Mouse (Mus musculus) bone marrow, adult 2 months (tissue): ENCODE measurements around the gene Myo9b. TPM values are rescaled to one million over a fixed set of nuclear protein-coding genes. Genes with fewer than 3 reads are reported as not detected.
"Not testable (repeated sequence)": the region's sequence is repeated elsewhere in the genome, so short reads cannot be mapped to it uniquely, and the experiment has no call there.

ENCODE experiments used
- H3K27ac ChIP-seq: fragments of 200-500 bp; 2 replicates; pipeline ENCODE4 v1.5.1; 2012; ENCODE audit warnings: low read depth, mild to moderate bottlenecking, control low read depth, inconsistent platforms, low read length; ENCODE audit not compliant: control insufficient read depth, poor library complexity, insufficient read depth
- H3K4me1 ChIP-seq: fragments of 200-500 bp; 2 replicates; pipeline ENCODE4 v1.6.1; 2011; ENCODE audit warnings: low read length; ENCODE audit not compliant: control insufficient read depth, insufficient read depth
- H3K4me3 ChIP-seq: fragments of 200-500 bp; replicated peaks from 2 replicates; pipeline ENCODE3; 2011; ENCODE audit warnings: mild to moderate bottlenecking, low read depth, low read length, control low read depth; ENCODE audit not compliant: control insufficient read depth
- CTCF ChIP-seq: fragments of 200-500 bp; IDR thresholded peaks from 2 replicates; pipeline ENCODE4 v1.5.1; 2011; ENCODE audit warnings: low read length, control low read depth; ENCODE audit not compliant: control insufficient read depth, insufficient read depth
- POLR2A ChIP-seq: fragments of 200-500 bp; IDR thresholded peaks from 2 replicates; pipeline ENCODE4 v1.6.1; 2011; ENCODE audit warnings: low read depth, mild to moderate bottlenecking, control low read depth, low read length, borderline replicate concordance; ENCODE audit not compliant: control insufficient read depth
- WGBS: fragments of 180-500 bp; shearing (Covaris S2); methylation state at CpG from one replicate; pipeline ENCODE4 v1.1.7; 2018; 5-methylcytosine and 5-hydroxymethylcytosine counted together
- polyA plus RNA-seq: library from polyadenylated mRNA; stranded (reverse); fragments of >200 nt; gene quantifications from 2 replicates; pipeline ENCODE4 v1.2.4, GENCODE M21; 2011; ENCODE audit warnings: low replicate concordance; ENCODE audit not compliant: missing spikeins, insufficient read depth, insufficient read length

Myo9b gene
- polyA plus RNA-seq, 1 experiment = 64.6 TPM

DNA sequence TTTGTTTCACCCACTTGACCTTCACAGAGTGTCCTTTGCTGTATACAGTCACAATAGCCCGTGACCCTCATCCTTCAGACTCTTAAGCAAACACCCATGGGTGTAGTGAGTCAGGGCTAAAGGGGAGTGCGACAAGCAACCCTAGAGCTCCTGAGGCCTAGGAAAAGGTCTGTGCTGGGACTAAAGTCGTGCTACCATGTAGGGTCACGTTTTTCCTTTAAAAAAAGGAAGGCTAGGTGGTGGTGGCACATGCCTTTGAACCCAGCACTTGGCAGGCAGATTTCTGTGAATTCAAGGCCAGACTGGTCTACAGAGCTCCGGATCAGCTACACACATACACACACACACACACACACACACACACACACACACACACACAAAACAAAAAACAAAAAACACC is 884 bp upstream of the Myo9b start:
- WGBS = 30% methylated on average over 5 of the region's 5 CpGs
- peak overlapping the region; percentile 68 for H3K4me3 ChIP-seq
- peak overlapping the region; percentile 67; the same call in 1 of the 2 replicates for H3K27ac ChIP-seq
- H3K4me1 ChIP-seq = peaks cover 7% of the 10 kb centered on the region
- no peak for TF ChIP-seq CTCF
- TF ChIP-seq POLR2A = no peak

DNA sequence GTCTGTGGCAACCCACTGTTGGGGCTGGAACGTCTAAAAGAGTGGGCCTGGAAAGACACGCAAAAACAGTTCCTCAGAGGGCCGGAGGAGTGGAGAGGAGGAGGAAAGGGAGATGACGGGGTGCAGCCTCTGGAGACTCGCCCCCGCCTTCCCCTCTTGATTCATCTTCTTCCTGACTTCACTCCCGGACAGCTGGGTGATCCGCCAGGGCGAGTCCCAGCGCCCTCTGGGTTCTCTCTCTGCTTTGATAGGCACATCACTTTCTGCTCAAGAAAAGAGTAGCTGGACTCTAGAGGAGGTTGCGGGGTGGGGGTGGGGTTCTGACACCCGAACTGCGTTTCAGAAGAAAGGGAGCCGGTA is 617 bp downstream of the Myo9b start:
- Histone ChIP-seq H3K4me3 (peak overlapping the region; percentile 76), H3K27ac (peak overlapping the region; percentile 77), H3K4me1 (peaks cover 7% of the 10 kb centered on the region)
- under 1% methylated on average over 14 of the region's 14 CpGs for WGBS
- TF ChIP-seq CTCF (no peak), POLR2A (no peak)

DNA sequence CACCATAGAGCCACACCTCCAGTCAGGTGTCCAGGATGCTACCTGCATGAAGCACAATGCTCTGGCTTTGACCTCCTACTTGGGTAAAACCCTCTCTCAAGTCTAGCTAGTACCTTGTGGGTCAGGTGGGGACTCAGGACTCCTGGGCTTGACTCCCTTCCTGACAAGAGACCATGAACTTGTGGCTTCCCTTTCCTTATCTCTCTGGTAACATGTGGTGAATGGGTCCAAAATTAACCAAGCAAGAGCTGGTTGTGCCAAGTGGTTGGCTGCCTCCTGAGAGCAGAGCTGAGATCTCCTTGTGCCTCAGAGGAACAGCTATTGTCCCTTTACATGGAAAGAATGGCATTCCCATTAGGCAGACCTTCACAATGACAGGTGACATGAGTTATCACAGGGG is 2.0 kb downstream of the Myo9b start:
- H3K27ac ChIP-seq = no peak overlapping the region
- H3K4me1 ChIP-seq = peaks cover 7% of the 10 kb centered on the region
- TF ChIP-seq CTCF = no peak
- no peak overlapping the region for H3K4me3 ChIP-seq

DNA sequence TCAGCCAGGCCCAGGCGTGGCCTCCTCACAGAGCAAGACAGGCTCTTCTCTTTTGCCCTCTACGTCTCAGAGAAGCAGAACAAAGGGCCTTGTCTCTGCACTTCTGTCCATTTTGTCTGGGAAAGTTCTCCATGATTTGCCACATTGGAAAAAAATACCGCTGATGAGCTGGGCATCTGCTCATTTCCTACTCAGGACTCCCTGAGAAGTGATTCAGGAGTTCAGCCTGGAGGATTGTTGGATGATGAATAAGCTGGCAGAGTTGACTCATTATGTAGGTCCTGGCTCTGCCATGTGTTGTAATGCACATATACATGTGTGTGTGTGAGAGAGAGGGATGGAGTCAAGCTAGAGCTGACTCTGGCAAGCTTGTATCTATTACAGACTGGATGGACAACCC is 3.7 kb downstream of the Myo9b start:
- TF ChIP-seq CTCF (no peak), POLR2A (no peak)
- WGBS = 90% methylated on average over 3 of the region's 3 CpGs
- Histone ChIP-seq H3K27ac (no peak overlapping the region), H3K4me1 (peaks cover 7% of the 10 kb centered on the region), H3K4me3 (no peak overlapping the region)

DNA sequence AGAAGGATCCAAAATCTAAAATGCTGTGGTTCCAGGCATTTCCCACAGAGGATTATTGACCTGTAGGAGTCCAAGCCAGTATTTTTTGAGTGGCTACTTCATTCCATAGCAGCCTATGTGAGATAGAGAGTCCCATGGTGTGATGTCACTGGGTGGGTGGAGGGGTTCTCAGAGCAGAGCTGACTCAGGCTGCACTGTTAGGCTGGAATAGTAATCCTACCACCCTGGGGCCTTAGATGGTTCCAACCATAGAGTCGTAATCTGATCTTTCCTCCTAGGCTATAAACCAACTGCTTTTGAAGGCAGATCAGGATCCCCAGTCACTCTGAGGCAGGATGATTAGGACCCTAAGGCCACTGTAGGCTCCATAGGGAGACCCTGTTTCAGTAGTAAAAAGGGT is 6.9 kb downstream of the Myo9b start:
- not testable (repeated sequence) for H3K4me3 ChIP-seq, H3K27ac ChIP-seq, H3K4me1 ChIP-seq
- WGBS = 82% methylated on average over 1 of the region's 1 CpGs

DNA sequence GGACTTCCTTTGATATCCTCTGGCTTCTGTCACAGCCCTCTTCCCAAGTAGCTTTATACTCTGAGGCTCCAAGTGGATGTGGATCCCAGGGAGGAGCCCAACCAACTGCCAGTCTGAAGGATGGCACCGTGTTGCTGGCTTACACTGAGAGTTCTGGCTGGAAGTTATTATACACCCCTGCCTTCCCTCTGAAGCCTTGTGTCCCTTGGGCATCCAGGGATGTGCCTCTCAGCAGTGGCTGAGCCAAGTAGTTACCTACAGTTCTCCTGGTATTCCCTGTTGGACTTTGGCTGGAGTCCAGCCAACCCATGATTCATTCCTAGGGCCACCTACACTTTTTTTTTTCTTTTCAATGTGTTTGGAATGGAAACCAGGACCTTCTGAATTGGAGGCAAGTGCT is 9.2 kb downstream of the Myo9b start:
- 81% methylated on average over 1 of the region's 1 CpGs for WGBS
- H3K27ac ChIP-seq, H3K4me3 ChIP-seq, H3K4me1 ChIP-seq: not testable (repeated sequence)

DNA sequence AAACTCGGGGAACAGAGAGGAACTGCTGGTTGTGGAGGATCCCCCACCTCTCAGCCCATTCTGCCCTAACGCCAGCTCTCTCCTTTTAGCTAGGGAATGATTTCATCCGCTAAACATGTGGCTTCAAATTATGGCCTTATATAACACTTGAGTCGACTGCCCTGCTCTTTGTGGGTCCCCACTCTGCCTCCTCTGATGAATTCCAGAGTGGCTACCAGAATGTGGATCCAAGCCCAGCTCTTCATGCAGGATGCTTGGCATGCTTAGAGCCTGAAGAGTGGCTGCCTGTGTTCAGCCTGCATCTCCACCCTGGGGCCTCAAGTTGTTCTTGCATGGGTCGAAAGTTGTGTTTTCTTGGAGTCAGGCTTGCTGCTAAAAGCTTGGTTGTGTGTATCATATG is 10.1 kb downstream of the Myo9b start:
- WGBS = 58% methylated on average over 5 of the region's 5 CpGs
- Histone ChIP-seq H3K4me3 (no peak overlapping the region), H3K27ac (no peak overlapping the region), H3K4me1 (peaks cover 10% of the 10 kb centered on the region)
- no peak for TF ChIP-seq POLR2A
- TF ChIP-seq CTCF = no peak

DNA sequence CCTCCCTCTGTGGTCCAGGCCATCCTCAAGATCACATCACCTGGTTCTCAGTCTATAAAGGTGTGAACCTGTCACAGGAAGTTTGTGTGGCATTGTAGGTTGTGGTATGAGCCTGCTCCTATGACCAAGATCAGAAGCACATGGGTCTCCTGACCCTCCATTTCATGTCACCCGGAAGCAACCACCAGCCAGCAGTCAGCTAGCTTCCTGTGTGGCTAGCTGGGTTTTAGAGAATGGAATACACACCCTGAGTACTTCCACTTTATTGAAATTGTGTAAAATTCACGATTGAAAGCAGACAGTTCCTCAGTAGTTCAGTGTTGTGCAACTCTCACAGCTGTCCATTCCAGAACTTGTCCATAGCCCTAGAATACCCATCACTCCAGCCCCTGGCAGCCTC is 13.7 kb downstream of the Myo9b start:
- not testable (repeated sequence) for H3K4me3 ChIP-seq
- Histone ChIP-seq H3K27ac (peak overlapping the region; percentile 80), H3K4me1 (peaks cover 12% of the 10 kb centered on the region)
- WGBS = 4% methylated on average over 2 of the region's 2 CpGs

DNA sequence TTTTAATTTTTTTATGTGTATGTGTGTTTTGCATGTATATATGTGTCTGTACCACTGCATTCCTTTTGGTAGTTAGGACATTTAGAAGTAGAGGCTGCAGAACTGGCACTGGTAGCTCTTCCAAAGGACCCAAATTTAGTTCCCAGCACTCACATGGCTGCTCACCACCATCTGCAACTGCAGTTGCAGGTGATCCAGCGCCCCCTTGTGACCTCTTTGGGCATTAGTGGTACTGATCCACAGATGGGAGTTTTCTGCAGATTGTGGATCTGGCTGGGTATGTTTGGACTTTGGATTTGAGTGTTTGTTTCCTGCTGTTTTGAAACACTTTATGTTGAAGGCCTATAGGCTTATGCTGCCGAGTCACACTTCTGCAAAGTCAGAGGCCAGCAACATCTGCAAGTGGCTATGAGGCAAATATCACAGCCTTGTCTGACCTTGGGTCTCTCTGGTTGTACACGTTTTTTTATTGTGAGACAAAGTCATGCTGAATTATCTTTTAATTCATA is 16.0 kb downstream of the Myo9b start:
- Histone ChIP-seq H3K4me3 (no peak overlapping the region), H3K27ac (no peak overlapping the region; the same call in 1 of the 2 replicates), H3K4me1 (peaks cover 12% of the 10 kb centered on the region)
- TF ChIP-seq CTCF (peak; percentile 20; the same call in 1 of the 2 replicates), POLR2A (no peak)
- WGBS = 42% methylated on average over 3 of the region's 3 CpGs

DNA sequence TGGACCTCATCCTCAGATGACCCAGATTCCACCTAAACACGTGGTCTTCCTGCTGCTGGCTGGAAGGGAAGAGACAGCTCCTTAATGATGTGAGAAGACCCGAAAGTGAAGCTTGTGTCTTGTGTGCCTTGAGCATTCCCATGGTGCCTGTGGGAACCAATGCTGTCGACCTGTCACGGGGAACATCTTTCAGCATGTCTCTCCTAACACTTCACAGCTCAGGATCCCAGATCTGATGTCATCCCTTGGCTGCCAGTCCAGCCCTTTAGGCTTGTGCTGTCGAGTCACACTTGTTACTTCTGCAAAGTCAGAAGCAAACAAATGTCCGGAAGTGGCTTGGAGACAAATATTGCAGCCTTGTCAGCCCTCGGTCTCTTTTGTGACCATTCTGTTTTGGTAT is 16.6 kb downstream of the Myo9b start:
- Histone ChIP-seq H3K4me3 (no peak overlapping the region), H3K27ac (peak overlapping the region; percentile 66), H3K4me1 (peaks cover 12% of the 10 kb centered on the region)
- no peak for TF ChIP-seq POLR2A
- TF ChIP-seq CTCF = no peak
- WGBS = 49% methylated on average over 7 of the region's 7 CpGs

DNA sequence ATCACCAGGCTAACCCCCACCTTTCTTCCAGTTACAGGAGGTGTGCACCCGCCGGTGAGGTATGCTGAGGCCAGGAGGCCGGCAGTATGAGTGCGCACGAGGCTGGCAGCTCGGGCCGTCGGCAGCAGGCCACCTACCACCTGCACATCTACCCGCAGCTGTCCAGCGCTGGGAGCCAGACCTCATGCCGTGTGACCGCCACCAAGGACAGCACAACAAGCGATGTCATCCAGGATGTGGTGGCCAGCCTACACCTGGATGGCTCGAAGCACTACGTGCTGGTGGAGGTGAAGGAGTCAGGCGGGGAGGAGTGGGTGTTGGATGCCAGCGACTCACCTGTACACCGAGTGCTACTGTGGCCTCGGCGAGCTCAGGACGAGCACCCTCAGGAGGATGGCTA is 17.7 kb downstream of the Myo9b start:
- H3K4me3 ChIP-seq = no peak overlapping the region
- H3K27ac ChIP-seq = no peak overlapping the region
- peaks cover 13% of the 10 kb centered on the region for H3K4me1 ChIP-seq
- 93% methylated on average over 21 of the region's 21 CpGs for WGBS
- no peak for TF ChIP-seq CTCF
- TF ChIP-seq POLR2A = no peak
